Mouse (Mus musculus) brain, embryonic 14.5 days (tissue): ENCODE measurements around the gene Gm15217.

ENCODE experiments used
- CTCF ChIP-seq: fragments of 200-500 bp; IDR thresholded peaks from 2 replicates; pipeline ENCODE4 v1.5.1; 2012; ENCODE audit warnings: inconsistent platforms, mild to moderate bottlenecking, moderate library complexity, borderline replicate concordance; ENCODE audit not compliant: insufficient read depth, insufficient read length; ENCODE audit errors: extremely low read depth
- POLR2A ChIP-seq: fragments of 200-500 bp; IDR thresholded peaks from 2 replicates; pipeline ENCODE4 v1.6.1; 2012; ENCODE audit warnings: mild to moderate bottlenecking, inconsistent platforms, borderline replicate concordance; ENCODE audit not compliant: poor library complexity, insufficient read depth, insufficient read length, severe bottlenecking; ENCODE audit errors: extremely low read depth

DNA sequence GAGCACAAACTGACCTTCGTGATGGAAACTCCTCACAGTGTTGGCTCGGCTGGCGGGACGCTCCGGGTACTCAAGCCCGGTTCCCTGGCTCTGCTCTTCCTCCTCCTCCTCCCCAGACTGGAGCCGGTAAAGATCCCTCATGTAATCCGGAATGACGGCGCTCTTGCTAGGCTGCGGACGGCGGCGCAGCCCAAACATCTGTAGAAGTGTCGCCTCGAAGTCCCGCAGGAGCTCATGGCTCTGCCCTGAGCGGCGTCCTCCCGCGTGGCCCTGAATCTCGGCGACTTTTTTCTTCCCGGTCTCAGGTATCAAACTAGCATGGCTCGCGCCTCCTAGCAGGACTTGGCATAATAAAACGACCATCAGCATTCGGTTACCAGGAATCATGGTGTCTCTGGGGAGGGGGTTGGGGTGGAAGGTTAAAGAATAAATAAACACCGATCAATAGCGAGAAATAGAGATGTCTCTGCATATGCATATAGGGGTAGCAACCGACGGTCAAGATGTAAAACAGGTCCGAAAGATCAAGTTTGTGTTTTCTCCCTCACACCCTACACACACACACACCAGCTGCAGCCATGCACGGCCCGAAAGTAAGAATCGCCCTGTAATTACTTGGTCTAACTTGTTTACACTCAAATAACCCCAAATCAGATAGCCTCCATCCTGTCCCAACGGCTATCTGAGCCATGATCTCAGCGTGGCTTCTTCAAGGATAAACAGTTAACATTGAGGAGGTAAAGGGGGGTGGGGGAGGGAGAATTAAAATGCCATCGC is 6.7 kb downstream of the Gm15217 start:
- no peak for TF ChIP-seq CTCF
- no peak for TF ChIP-seq POLR2A
